Mouse (Mus musculus): ENCODE measurements around the gene Lysmd1. TPM values are rescaled to one million over a fixed set of nuclear protein-coding genes. Genes with fewer than 3 reads are reported as not detected.

Lysmd1 gene
- polyA plus RNA-seq (2012; fragmentation: generic; extraction: Trizol): 1 to 10 TPM; 1.4 to 6.5 TPM

GRCm38 (mm10) chr3:95133680-95134101, at the start of gene Lysmd1, which contains the start of gene Scnm1:
Gene Lysmd1, plus strand, starts transcription at chr3:95134088.
Gene Scnm1, minus strand, starts transcription at chr3:95134011.

GRCm38 (mm10) chr3:95106338-95107117, 27.4 kb upstream of the Lysmd1 start, which contains the start of gene Pip5k1a:
Gene Pip5k1a, minus strand, starts transcription at chr3:95106930.

DNA sequence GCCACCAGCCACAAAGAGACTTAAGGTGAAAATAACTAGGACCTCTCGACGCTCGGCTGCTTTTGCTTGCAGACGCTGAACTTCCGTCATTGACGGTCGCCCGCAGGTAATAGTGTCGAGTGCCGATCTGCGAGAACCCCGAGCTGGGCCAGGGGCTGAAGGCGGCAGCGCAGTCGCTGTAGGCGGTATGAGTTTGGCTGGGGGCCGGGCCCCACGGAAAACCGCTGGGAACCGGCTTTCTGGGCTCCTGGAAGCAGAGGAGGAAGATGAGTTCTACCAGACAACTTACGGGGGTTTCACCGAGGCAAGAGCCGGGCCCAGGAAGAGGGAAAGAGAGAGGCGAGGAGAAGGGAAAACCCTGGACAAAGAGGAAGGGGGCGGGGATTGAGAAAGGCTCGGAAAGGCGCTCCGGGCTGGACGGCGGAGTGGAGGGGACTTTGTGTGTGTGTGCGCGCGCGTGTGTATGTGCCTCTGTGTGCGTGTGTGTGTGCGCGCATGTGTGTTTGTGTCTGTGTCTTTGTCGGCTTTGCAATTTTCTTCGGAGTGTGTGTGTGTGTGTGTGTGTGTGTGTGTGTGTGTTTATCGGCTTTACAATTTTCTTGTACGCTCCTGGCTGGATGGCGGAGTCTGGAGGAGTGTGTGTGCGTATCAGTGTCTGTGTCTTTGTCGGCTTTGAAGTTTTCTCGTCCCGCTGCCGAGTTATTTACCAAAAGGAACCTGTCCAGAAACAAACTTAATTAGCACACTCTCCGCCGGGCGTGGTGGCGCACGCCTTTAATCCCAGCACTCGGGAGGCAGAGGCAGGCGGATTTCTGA, 22.8 kb upstream of the Lysmd1 start, which contains the start of gene Vps72:
TSS of gene Vps72 (plus strand) at position 112 of the 816 bp plus-strand sequence.

DNA sequence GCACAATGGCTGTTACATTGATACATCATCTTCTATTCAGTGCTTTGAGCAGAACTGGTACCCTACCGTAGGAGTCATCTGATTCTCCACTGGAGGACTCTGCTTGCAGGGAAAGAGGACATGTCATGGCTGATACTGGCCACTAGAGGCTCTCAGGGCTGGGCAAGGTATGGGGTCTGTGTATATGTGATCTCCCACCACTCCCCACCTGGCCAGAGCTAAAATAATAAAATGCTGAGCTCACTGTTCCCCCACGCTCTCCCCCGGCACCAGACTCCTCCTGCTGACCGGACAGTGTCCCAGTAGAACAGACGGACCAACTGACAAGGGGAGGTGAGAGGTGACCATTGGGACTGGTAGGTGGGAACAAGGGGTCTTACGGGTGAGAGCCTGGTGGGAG, 9.6 kb upstream of the Lysmd1 start, which contains the start of gene Tmod4:
TSS of gene Tmod4 (plus strand) at position 231 of the 400 bp plus-strand sequence.

DNA sequence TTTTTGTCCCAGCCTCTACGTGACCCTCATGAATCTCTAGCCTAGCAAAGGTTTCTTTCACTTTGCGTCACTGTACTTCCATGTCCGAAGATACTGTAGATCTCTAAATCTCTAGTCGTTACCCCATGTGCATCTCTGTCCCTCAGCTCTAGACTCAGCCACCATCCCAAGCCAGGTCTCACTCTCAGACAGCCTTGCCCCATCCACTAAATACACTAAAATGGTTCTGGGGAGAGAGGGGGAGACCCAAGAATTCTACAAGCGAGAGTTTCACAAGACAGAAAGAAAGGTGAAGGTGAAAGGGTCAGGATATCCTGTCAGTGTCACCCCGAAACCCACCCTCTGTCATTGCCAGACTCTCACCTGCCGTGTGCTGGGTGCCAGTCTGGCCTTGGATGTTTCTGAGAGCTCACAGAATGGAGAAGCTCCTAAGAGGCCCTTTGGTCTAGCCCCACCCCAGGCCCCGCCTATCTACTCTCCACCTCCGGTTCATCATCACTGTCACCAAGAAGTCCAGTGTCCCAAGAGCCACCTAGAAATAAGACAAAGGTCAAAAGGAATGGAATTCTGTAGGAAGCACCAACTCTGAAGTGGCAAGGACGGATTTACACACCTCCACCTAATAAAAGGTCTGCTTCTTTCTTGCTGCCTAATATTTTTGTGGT, 8.2 kb downstream of the Lysmd1 start, which contains the start of gene Tnfaip8l2:
TSS of gene Tnfaip8l2 (minus strand) at position 409 of the 665 bp plus-strand sequence.

DNA sequence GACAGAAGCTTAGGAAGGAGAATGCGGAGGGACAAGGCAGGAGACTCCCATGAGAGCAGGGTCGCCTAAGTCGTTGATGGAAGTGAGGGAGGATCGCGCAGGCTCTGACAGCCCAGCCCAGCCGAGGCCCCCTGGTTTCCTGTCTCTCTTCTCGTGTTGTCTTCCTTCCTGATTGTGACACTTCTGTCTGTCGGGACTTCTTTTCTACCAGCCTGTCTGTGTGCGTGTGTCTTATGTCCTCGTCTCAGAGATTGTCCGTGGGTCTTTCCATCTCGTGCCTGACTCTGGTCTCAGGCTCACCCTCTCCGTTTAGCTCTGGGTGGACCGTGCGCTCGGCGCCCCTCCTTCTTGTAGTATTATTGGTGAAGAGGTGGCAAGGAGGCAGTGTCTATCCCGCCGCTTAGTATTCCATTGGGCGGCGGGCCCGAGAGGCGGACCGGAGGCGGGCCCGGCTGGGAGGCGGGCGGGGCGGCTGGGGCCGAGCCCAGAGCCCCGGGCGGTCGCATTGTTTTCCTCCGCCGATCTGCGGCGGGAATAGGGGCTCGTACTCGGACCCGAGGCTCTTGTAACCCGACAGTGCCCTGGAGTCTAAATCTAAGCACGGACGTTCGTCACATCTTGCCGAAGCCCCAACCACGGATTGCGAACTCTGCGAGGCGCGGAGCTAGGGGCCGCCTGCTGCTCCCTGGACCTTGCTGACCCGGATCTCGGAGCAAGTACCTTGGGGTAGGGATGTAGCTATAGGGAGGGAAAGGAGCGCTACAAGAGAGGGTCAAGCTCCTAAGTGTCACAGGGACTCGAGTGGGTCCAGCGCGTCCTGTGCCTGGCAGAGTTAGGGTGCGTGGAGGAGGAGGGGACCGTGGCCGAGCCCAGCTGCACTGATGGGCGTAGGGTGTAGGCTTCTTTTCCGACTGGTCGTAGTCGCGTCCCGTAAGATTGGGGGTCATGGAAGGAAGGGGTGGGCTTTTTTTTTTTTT, 26.4 kb downstream of the Lysmd1 start, which contains the start of gene Sema6c:
TSS of gene Sema6c (plus strand) at position 471 of the 977 bp plus-strand sequence.

Other genes starting within 250 kb of the Lysmd1 start
- gene Psmb4, start 247.1 kb upstream of the Lysmd1 start, polyA plus RNA-seq (2012; fragmentation: generic; extraction: Trizol): 100 to 1,000 TPM; 388 to 563 TPM
- gene Selenbp1, start 201.0 kb upstream of the Lysmd1 start, polyA plus RNA-seq (2012; fragmentation: generic; extraction: Trizol): 1 to 10 TPM in 1 of 2 experiments, under 1 TPM in 1; 0.09 to 8.3 TPM
- gene Rfx5, start 180.0 kb upstream of the Lysmd1 start, polyA plus RNA-seq (2012; fragmentation: generic; extraction: Trizol): 10 to 100 TPM in 1 of 2 experiments, under 1 TPM in 1; 0.34 to 11.8 TPM
- gene Pi4kb, start 159.4 kb upstream of the Lysmd1 start, polyA plus RNA-seq (2012; fragmentation: generic; extraction: Trizol): 10 to 100 TPM; 16.7 to 52.4 TPM
- 10 to 100 TPM in 1 of 2 experiments, 1 to 10 TPM in 1; 9.0 to 16.3 TPM for gene Zfp687, start 118.6 kb upstream of the Lysmd1 start, polyA plus RNA-seq (2012; fragmentation: generic; extraction: Trizol)
- 100 to 1,000 TPM; 161 to 228 TPM for gene Psmd4, start 91.5 kb upstream of the Lysmd1 start, polyA plus RNA-seq (2012; fragmentation: generic; extraction: Trizol)
- 10 to 100 TPM in 1 of 2 experiments, 1 to 10 TPM in 1; 5.5 to 15.4 TPM for gene Pip5k1a, start 27.2 kb upstream of the Lysmd1 start, polyA plus RNA-seq (2012; fragmentation: generic; extraction: Trizol)
- 10 to 100 TPM; 65.6 to 87.8 TPM for gene Vps72, start 23.1 kb upstream of the Lysmd1 start, polyA plus RNA-seq (2012; fragmentation: generic; extraction: Trizol)
- gene Tmod4, start 9.6 kb upstream of the Lysmd1 start, polyA plus RNA-seq (2012; fragmentation: generic; extraction: Trizol): 1 to 10 TPM in 1 of 2 experiments, under 1 TPM in 1; 0.12 to 2.2 TPM
- 10 to 100 TPM; 37.1 to 41.3 TPM for gene Scnm1, start 77 bp upstream of the Lysmd1 start, polyA plus RNA-seq (2012; fragmentation: generic; extraction: Trizol)
- under 1 TPM in 1 of 2 experiments, not detected in 1; 0.25 TPM for gene Tnfaip8l2, start 8.3 kb downstream of the Lysmd1 start, polyA plus RNA-seq (2012; fragmentation: generic; extraction: Trizol)
- gene Sema6c, start 26.4 kb downstream of the Lysmd1 start, polyA plus RNA-seq (2012; fragmentation: generic; extraction: Trizol): 10 to 100 TPM in 1 of 2 experiments, 1 to 10 TPM in 1; 1.2 to 10.8 TPM
- 1 to 10 TPM in 1 of 2 experiments, under 1 TPM in 1; 0.46 to 5.0 TPM for gene Gabpb2, start 83.8 kb downstream of the Lysmd1 start, polyA plus RNA-seq (2012; fragmentation: generic; extraction: Trizol)
- 10 to 100 TPM; 32.7 to 44.2 TPM for gene Cdc42se1, start 94.6 kb downstream of the Lysmd1 start, polyA plus RNA-seq (2012; fragmentation: generic; extraction: Trizol)
- 1 to 10 TPM; 3.7 to 6.4 TPM for gene Mllt11, start 98.1 kb downstream of the Lysmd1 start, polyA plus RNA-seq (2012; fragmentation: generic; extraction: Trizol)
- gene Gm128, start 107.5 kb downstream of the Lysmd1 start, polyA plus RNA-seq (2012; fragmentation: generic; extraction: Trizol): under 1 TPM; 0.02 to 0.13 TPM
- gene Bnipl, start 117.1 kb downstream of the Lysmd1 start, polyA plus RNA-seq (2012; fragmentation: generic; extraction: Trizol): under 1 TPM in 1 of 2 experiments, not detected in 1; 0.27 TPM
- gene Mindy1, start 147.3 kb downstream of the Lysmd1 start, polyA plus RNA-seq (2012; fragmentation: generic; extraction: Trizol): 10 to 100 TPM; 20.9 to 35.4 TPM
- gene Prune1, start 148.0 kb downstream of the Lysmd1 start, polyA plus RNA-seq (2012; fragmentation: generic; extraction: Trizol): 10 to 100 TPM in 1 of 2 experiments, 1 to 10 TPM in 1; 4.4 to 13.2 TPM
- 1 to 10 TPM; 1.6 to 2.8 TPM for gene Anxa9, start 173.1 kb downstream of the Lysmd1 start, polyA plus RNA-seq (2012; fragmentation: generic; extraction: Trizol)
- gene Cers2, start 180.7 kb downstream of the Lysmd1 start, polyA plus RNA-seq (2012; fragmentation: generic; extraction: Trizol): 100 to 1,000 TPM in 1 of 2 experiments, 10 to 100 TPM in 1; 63.2 to 101 TPM
- 10 to 100 TPM in 1 of 2 experiments, 1 to 10 TPM in 1; 1.9 to 12.4 TPM for gene Setdb1, start 223.1 kb downstream of the Lysmd1 start, polyA plus RNA-seq (2012; fragmentation: generic; extraction: Trizol)

All from C3H10T1/2 (cell line).